In the genomic region with DNA sequence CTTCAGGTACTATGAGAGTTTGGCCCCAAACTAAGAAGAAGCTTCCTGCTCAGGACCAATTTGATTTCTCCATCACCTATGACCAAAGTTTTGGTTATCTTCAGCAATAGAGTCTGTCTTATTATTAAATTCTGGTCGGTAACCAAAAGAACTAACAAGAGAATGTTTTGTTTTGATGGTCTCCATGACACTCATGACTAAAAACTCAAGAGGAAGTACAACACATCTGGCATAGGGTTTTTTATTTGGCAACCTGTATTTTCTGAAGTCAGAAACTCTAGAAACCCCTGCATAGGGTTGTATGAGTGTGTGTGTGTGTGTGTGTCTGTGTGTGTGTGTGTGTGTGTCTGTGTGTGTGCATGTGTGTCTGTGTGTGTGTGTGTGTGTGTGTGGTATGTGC, we compare ENCODE assay signal across 15 mouse cellular contexts.
DNase-seq lines count a peak whose midpoint lies in the region; ATAC-seq lines count a peak whose summit lies in the region.
"Had no signal": no experiment of that assay in that cellular context is flagged by ENCODE, and none has a peak within 500 bp of the region (broad histone marks: within the 10 kb centered on the region; RNA-seq: fewer than 3 reads in every experiment).

No protein-coding gene starts in this region.

- ATAC-seq in CD4-positive, CD25-positive, alpha-beta regulatory T cell, adult 4 months: no peak
- peak; percentile 37; the same call in 1 of the 2 replicates for ATAC-seq in megakaryocyte progenitor cell, adult 5-6 weeks (replicated peaks; ENCODE audit: poor library complexity)
- ATAC-seq: forebrain, embryonic 16.5 days had no signal

- DNase-seq in CD4-positive, CD25-positive, alpha-beta regulatory T cell, adult 2 months (ENCODE audit: low read depth, low spot score): peak; percentile 8
- peak; percentile 4 for DNase-seq in 3T3-L1 (ENCODE audit: low read depth, low spot score)
- DNase-seq in NIH3T3 (ENCODE audit: low read depth): peak; percentile 9
- DNase-seq in kidney, adult 9 months: no peak
- no peak for DNase-seq in gastrocnemius, postnatal 4 days (ENCODE audit: low spot score in 2 of 2)
- no peak for DNase-seq in cerebellum, postnatal 14 days
- DNase-seq: adrenal gland, adult 2 months; adrenal gland, postnatal 25 days; cerebellum, adult 2 months; cerebellum, postnatal 10 days; gastrocnemius, postnatal 10 days; heart, postnatal 36 days had no signal

Comparison
In these comparisons a context has a peak if more than half of its experiments do, and no peak if none do; other contexts are left out.
1. DNase-seq: peak in CD4-positive, CD25-positive, alpha-beta regulatory T cell, adult 2 months (single experiment), 3T3-L1 (single experiment) and NIH3T3 (single experiment); none in kidney, adult 9 months (single experiment), gastrocnemius, postnatal 4 days (0 of 2) and cerebellum, postnatal 14 days (0 of 2).